Mouse (Mus musculus) T-helper 17 cell (primary cell): ENCODE measurements at regions not wholly inside any gene's neighbourhood (a gene's known extent, or its start where the extent isn't known, plus 50 kb on each side); places are given as distances from the start of the nearest gene placed in this dataset.

Source experiments
- in situ Hi-C, 2 experiments: fragments of 300-600 bp; cut with MboI, MseI; formaldehyde crosslinking; loops; 1 replicate in 1 of 2; 2 replicates in 1 of 2; pipeline ENCODE4 v1.15.1; 2025; ENCODE audit warnings: high pct_unique_total_duplicates in 2 of 2

GRCm38 (mm10) chr14:72113377-72113993 lies 378.2 kb downstream of the Gm9195 start:
- in situ Hi-C loops, result no loop called here

- in situ Hi-C loops, result no loop called here
Observed at GRCm38 (mm10) chr14:72110689-72111088, 380.9 kb downstream of the Gm9195 start.

- in situ Hi-C loops, result no loop called here
Observed at GRCm38 (mm10) chr14:72091579-72091978, 400.1 kb downstream of the Gm9195 start.

- in situ Hi-C loops, result no loop called here
Observed at GRCm38 (mm10) chr14:72081473-72081872, 410.2 kb downstream of the Gm9195 start.

- in situ Hi-C loops, result no loop called here
Observed at GRCm38 (mm10) chr14:72064111-72064812, 427.4 kb downstream of the Gm9195 start.

GRCm38 (mm10) chr14:72042881-72043236 lies 448.8 kb downstream of the Gm9195 start:
- in situ Hi-C loops, result no loop called here

GRCm38 (mm10) chr14:72042112-72042880 lies 449.3 kb downstream of the Gm9195 start:
- in situ Hi-C loops, result no loop called here

GRCm38 (mm10) chr14:72030396-72030795 lies 461.2 kb downstream of the Gm9195 start:
- in situ Hi-C loops, result no loop called here

- in situ Hi-C loops, result no loop called here
Observed at GRCm38 (mm10) chr14:72027362-72028020, 464.1 kb downstream of the Gm9195 start.

GRCm38 (mm10) chr14:72004371-72004770 lies 487.3 kb downstream of the Gm9195 start:
- in situ Hi-C loops, result no loop called here

GRCm38 (mm10) chr14:72002205-72003138 lies 489.2 kb downstream of the Gm9195 start:
- in situ Hi-C loops, result no loop called here

GRCm38 (mm10) chr14:71973016-71973415 lies 518.6 kb downstream of the Gm9195 start:
- in situ Hi-C loops, result no loop called here

GRCm38 (mm10) chr14:71972521-71972920 lies 519.1 kb downstream of the Gm9195 start:
- in situ Hi-C loops, result no loop called here

GRCm38 (mm10) chr14:71967646-71968045 lies 524.0 kb downstream of the Gm9195 start:
- in situ Hi-C loops, result no loop called here

- in situ Hi-C loops, result no loop called here
Observed at GRCm38 (mm10) chr14:71963389-71964169, 528.1 kb downstream of the Gm9195 start.

GRCm38 (mm10) chr14:71948701-71949100 lies 542.9 kb downstream of the Gm9195 start:
- in situ Hi-C loops, result no loop called here

GRCm38 (mm10) chr14:71937157-71937485 lies 554.5 kb downstream of the Gm9195 start:
- in situ Hi-C loops, result no loop called here

GRCm38 (mm10) chr14:71936373-71937156 lies 555.1 kb downstream of the Gm9195 start:
- in situ Hi-C loops, result no loop called here

GRCm38 (mm10) chr14:71915964-71916363 lies 575.7 kb downstream of the Gm9195 start:
- in situ Hi-C loops, result loop anchor here in 1 of 2 experiments (25.0 kb wide), 1 partner anchor 1146 kb away; no protein-coding TSS in a partner anchor
